Mouse (Mus musculus): ENCODE data around the gene Thbs2. TPM values are rescaled to one million over a fixed set of nuclear protein-coding genes. Genes with fewer than 3 reads are reported as not detected.

The Thbs2 gene
- total and polyA plus RNA-seq, 2 experiments from 2014 or later, result 17.9 to 49.7 TPM

GRCm38 (mm10) chr17:14703771-14704170 is 9.7 kb upstream of the Thbs2 start:
- H3K4me1 ChIP-seq (ENCODE audit: control insufficient read depth, insufficient read depth), result no peaks in the 10 kb centered on the region
- H3K4me2 ChIP-seq (ENCODE audit: low read depth, low read length), result no peak overlapping the region
- no peaks in the 10 kb centered on the region for H3K9me3 ChIP-seq (replicated peaks; ENCODE audit: control insufficient read depth, low read length)
- H3K27ac ChIP-seq (ENCODE audit: low read depth), result no peak overlapping the region
- ATAC-seq (ENCODE audit: insufficient read depth, low read depth), result 0 out of 2 replicates have a peak, but pooled peaks have one; percentile 44
- H3K36me3 ChIP-seq (replicated peaks; ENCODE audit: control insufficient read depth, insufficient read depth, low read length), result no peaks in the 10 kb centered on the region
- no peak for TF ChIP-seq EP300 (IDR thresholded peaks at IDR 0.05; ENCODE audit: low read depth)
- no peak for TF ChIP-seq CTCF (IDR thresholded peaks at IDR 0.05; ENCODE audit: low read depth)
- no peak overlapping the region for H3K9ac ChIP-seq (replicated peaks; ENCODE audit: low read depth, low read length)
- H3K4me3 ChIP-seq (ENCODE audit: low read depth, low read length), result no peak overlapping the region
- peak; percentile 5 for DNase-seq (ENCODE audit: low spot score)
- 48% methylated on average over 6 of the region's 6 CpGs for WGBS
- H3K27me3 ChIP-seq (ENCODE audit: control insufficient read depth, insufficient read depth, low read length), result no peaks in the 10 kb centered on the region

DNA sequence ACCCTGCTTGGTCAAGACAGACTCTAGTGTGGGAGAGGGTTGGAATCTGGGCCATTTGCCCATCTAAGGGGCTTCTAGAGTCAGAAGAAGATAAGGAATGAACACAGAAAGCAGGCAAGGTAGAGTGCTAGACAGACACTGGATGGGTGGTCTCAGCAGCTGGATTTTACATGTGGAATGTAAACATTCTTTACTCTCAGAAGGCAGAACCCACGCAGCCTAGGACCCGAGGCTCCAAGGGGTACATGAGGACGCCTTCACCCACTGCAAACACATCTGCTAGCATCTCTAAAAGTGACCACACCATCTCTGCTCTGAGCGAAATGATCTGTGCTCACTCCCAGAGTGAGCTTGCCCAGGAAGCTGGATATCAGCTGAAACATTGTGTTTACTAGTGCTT is 9.2 kb upstream of the Thbs2 start:
- Histone ChIP-seq H3K9me3 (replicated peaks; ENCODE audit: control insufficient read depth, low read length) (no peaks in the 10 kb centered on the region), H3K27me3 (ENCODE audit: control insufficient read depth, insufficient read depth, low read length) (no peaks in the 10 kb centered on the region), H3K9ac (replicated peaks; ENCODE audit: low read depth, low read length) (no peak overlapping the region), H3K36me3 (replicated peaks; ENCODE audit: control insufficient read depth, insufficient read depth, low read length) (no peaks in the 10 kb centered on the region), H3K4me3 (ENCODE audit: low read depth, low read length) (no peak overlapping the region), H3K4me2 (ENCODE audit: low read depth, low read length) (no peak overlapping the region), H3K27ac (ENCODE audit: low read depth) (no peak overlapping the region), H3K4me1 (ENCODE audit: control insufficient read depth, insufficient read depth) (no peaks in the 10 kb centered on the region)
- no peak for ATAC-seq (ENCODE audit: insufficient read depth, low read depth)
- peak; percentile 1 for DNase-seq (ENCODE audit: low spot score)
- WGBS, result 56% methylated on average over 4 of the region's 4 CpGs
- TF ChIP-seq CTCF (IDR thresholded peaks at IDR 0.05; ENCODE audit: low read depth) (no peak), EP300 (IDR thresholded peaks at IDR 0.05; ENCODE audit: low read depth) (no peak)

DNA sequence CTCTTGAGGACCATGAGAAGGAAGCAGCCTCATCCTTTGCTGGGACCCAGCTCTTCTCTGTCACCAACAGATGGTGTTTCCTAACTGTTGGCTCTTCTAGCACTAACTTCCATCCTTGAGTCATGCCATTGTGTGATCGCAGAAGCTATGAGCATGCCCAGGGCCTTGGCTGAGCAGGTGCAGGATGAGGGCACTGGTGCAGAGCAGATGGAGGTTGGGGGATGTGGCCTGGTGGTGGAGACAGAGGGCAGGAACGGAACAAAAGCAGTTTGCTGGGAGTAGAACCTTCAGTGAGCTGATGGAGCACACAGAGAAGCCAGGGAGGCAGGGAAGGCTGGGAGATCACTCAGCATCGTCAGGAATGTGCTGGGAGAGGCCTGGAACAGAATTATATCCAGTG is 8.7 kb upstream of the Thbs2 start:
- no peaks in the 10 kb centered on the region for H3K4me1 ChIP-seq (ENCODE audit: control insufficient read depth, insufficient read depth)
- no peak for ATAC-seq (ENCODE audit: insufficient read depth, low read depth)
- H3K9ac ChIP-seq (replicated peaks; ENCODE audit: low read depth, low read length), result no peak overlapping the region
- H3K27ac ChIP-seq (ENCODE audit: low read depth), result no peak overlapping the region
- H3K27me3 ChIP-seq (ENCODE audit: control insufficient read depth, insufficient read depth, low read length), result no peaks in the 10 kb centered on the region
- H3K4me2 ChIP-seq (ENCODE audit: low read depth, low read length), result no peak overlapping the region
- DNase-seq (ENCODE audit: low spot score), result no peak
- WGBS, result 55% methylated on average over 3 of the region's 3 CpGs
- H3K4me3 ChIP-seq (ENCODE audit: low read depth, low read length), result no peak overlapping the region
- H3K9me3 ChIP-seq (replicated peaks; ENCODE audit: control insufficient read depth, low read length), result no peaks in the 10 kb centered on the region
- no peaks in the 10 kb centered on the region for H3K36me3 ChIP-seq (replicated peaks; ENCODE audit: control insufficient read depth, insufficient read depth, low read length)
- TF ChIP-seq CTCF (IDR thresholded peaks at IDR 0.05; ENCODE audit: low read depth) (no peak), EP300 (IDR thresholded peaks at IDR 0.05; ENCODE audit: low read depth) (no peak)

DNA sequence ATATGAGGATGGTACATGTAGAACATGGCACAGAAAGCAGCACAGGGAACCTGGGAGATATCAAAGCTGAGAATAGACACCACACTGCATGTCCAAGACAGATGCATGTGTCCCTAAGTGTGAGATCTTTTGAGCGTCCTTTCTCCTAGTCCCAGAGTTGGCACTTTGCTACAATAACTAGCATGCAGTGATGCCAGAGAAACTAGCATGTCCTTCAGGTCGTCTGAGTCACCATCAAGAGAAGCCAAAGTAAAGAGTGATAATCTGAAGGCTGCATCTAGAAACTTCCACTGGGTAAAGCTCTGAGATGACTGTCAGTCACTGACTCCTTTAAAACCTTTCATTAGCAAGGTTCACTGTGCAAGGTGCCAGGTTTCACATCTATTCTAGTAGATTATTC is 7.9 kb upstream of the Thbs2 start:
- no peaks in the 10 kb centered on the region for H3K27me3 ChIP-seq (ENCODE audit: control insufficient read depth, insufficient read depth, low read length)
- H3K9ac ChIP-seq (replicated peaks; ENCODE audit: low read depth, low read length), result no peak overlapping the region
- H3K4me3 ChIP-seq (ENCODE audit: low read depth, low read length), result no peak overlapping the region
- H3K4me1 ChIP-seq (ENCODE audit: control insufficient read depth, insufficient read depth), result peaks cover 2% of the 10 kb centered on the region; the same call in 1 of the 2 replicates
- H3K36me3 ChIP-seq (replicated peaks; ENCODE audit: control insufficient read depth, insufficient read depth, low read length), result no peaks in the 10 kb centered on the region
- ATAC-seq (ENCODE audit: insufficient read depth, low read depth), result no peak
- DNase-seq (ENCODE audit: low spot score), result no peak
- H3K4me2 ChIP-seq (ENCODE audit: low read depth, low read length), result no peak overlapping the region
- no peaks in the 10 kb centered on the region for H3K9me3 ChIP-seq (replicated peaks; ENCODE audit: control insufficient read depth, low read length)
- TF ChIP-seq EP300 (IDR thresholded peaks at IDR 0.05; ENCODE audit: low read depth) (no peak), CTCF (IDR thresholded peaks at IDR 0.05; ENCODE audit: low read depth) (no peak)
- WGBS, result 56% methylated on average over 2 of the region's 2 CpGs
- H3K27ac ChIP-seq (ENCODE audit: low read depth), result no peak overlapping the region

DNA sequence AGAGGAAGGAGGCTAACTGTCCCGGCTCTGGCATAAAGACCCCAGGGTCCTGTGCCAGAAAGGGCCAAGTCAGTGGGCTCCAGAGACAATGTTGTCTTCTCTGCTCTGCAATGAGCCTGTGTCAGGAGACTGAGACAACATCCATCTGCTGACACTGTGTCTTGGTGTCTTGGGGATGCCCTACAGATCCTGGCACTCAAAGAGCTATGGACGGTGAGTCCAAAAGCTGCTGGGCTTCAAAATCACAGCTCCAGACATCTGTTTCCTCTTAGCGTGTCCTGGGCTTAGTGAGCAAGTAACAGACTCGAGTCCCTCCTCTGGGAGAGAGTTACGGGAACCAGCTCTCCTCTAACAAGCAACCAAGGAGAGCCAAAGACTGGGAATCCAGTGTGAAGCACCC is 6.2 kb upstream of the Thbs2 start:
- ATAC-seq (ENCODE audit: insufficient read depth, low read depth) (no peak), DNase-seq (ENCODE audit: low spot score) (no peak)
- Histone ChIP-seq H3K9ac (replicated peaks; ENCODE audit: low read depth, low read length) (no peak overlapping the region), H3K9me3 (replicated peaks; ENCODE audit: control insufficient read depth, low read length) (no peaks in the 10 kb centered on the region), H3K27me3 (ENCODE audit: control insufficient read depth, insufficient read depth, low read length) (no peaks in the 10 kb centered on the region), H3K27ac (ENCODE audit: low read depth) (no peak overlapping the region), H3K4me3 (ENCODE audit: low read depth, low read length) (no peak overlapping the region), H3K36me3 (replicated peaks; ENCODE audit: control insufficient read depth, insufficient read depth, low read length) (no peaks in the 10 kb centered on the region), H3K4me1 (ENCODE audit: control insufficient read depth, insufficient read depth) (peaks cover 4% of the 10 kb centered on the region), H3K4me2 (ENCODE audit: low read depth, low read length) (no peak overlapping the region)
- WGBS, result 46% methylated on average over 5 of the region's 5 CpGs
- TF ChIP-seq EP300 (IDR thresholded peaks at IDR 0.05; ENCODE audit: low read depth), result no peak
- TF ChIP-seq CTCF (IDR thresholded peaks at IDR 0.05; ENCODE audit: low read depth), result no peak

GRCm38 (mm10) chr17:14698188-14698587 is 4.2 kb upstream of the Thbs2 start:
- Histone ChIP-seq H3K4me3 (ENCODE audit: low read depth, low read length) (no peak overlapping the region), H3K27me3 (ENCODE audit: control insufficient read depth, insufficient read depth, low read length) (no peaks in the 10 kb centered on the region), H3K27ac (ENCODE audit: low read depth) (no peak overlapping the region), H3K4me2 (ENCODE audit: low read depth, low read length) (no peak overlapping the region), H3K36me3 (replicated peaks; ENCODE audit: control insufficient read depth, insufficient read depth, low read length) (no peaks in the 10 kb centered on the region), H3K4me1 (ENCODE audit: control insufficient read depth, insufficient read depth) (peaks cover 17% of the 10 kb centered on the region), H3K9ac (replicated peaks; ENCODE audit: low read depth, low read length) (no peak overlapping the region), H3K9me3 (replicated peaks; ENCODE audit: control insufficient read depth, low read length) (no peaks in the 10 kb centered on the region)
- WGBS, result 59% methylated on average over 6 of the region's 6 CpGs
- no peak for ATAC-seq (ENCODE audit: insufficient read depth, low read depth)
- peak; percentile 3 for DNase-seq (ENCODE audit: low spot score)
- TF ChIP-seq EP300 (IDR thresholded peaks at IDR 0.05; ENCODE audit: low read depth), result no peak
- 0 out of 2 replicates have a peak, but pooled peaks have one; percentile 13 for TF ChIP-seq CTCF (IDR thresholded peaks at IDR 0.05; ENCODE audit: low read depth)
